Mouse (Mus musculus): ENCODE results near the gene Rfx8.
"Not testable (repeated sequence)": the region's sequence is repeated elsewhere in the genome, so short reads cannot be mapped to it uniquely, and the experiment has no call there.

The Rfx8 gene

GRCm38 (mm10) chr1:39694756-39695155, 26.0 kb downstream of the Rfx8 start:
- DNase-seq (ENCODE audit: low read depth, low spot score), result no peak

- no peak for DNase-seq (ENCODE audit: low read depth, low spot score)
These were observed 28.8 kb downstream of the Rfx8 start for GRCm38 (mm10) chr1:39691974-39692373.

- no peak for DNase-seq (ENCODE audit: low read depth, low spot score)
These were observed 29.7 kb downstream of the Rfx8 start for GRCm38 (mm10) chr1:39691061-39691460.

DNA sequence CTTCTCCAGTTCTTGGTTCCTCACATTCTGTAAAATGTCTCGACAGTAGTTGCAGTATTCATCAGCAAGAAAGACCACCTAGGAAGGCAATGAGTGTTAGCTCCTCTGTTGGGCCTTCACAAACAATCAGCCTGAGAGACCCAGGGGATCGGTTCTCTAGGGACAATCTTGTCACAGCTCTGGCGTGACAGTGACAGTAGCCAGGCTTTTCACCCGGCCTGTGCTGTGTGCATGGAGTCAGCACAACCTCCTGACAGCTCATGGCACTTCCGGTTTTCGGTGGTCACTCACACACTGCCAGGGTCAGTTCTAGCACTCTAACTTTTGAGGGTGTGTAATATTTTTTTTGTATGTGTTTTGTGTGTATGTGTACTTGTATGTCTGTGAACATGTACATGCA, 32.2 kb downstream of the Rfx8 start:
- no peak for DNase-seq (ENCODE audit: low read depth, low spot score)

- DNase-seq (ENCODE audit: low read depth, low spot score), result no peak
These were observed 33.5 kb downstream of the Rfx8 start for GRCm38 (mm10) chr1:39687279-39687678.

DNA sequence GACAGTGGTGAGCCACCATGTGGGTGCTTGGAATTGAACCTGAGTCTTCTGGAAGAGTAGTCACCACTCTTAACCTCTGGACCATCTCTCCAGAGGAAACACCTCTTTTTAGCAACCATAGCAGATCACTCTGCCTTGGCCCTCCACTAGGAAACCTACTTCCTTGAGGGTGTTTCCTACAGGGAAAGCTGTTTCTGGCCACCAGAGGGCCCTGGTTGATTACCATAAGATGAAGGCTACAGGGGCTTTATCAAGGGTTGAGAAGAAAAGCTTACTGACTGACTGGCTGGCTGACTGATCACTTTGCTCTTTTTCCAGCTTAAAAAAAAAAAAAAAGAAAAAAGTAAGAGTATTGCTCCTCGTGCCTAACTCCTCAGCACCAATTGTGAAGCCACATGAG, 35.0 kb downstream of the Rfx8 start:
- DNase-seq (ENCODE audit: low read depth, low spot score), result peak; percentile 78

GRCm38 (mm10) chr1:39681638-39682037, 39.2 kb downstream of the Rfx8 start:
- DNase-seq (ENCODE audit: low read depth, low spot score), result no peak

DNA sequence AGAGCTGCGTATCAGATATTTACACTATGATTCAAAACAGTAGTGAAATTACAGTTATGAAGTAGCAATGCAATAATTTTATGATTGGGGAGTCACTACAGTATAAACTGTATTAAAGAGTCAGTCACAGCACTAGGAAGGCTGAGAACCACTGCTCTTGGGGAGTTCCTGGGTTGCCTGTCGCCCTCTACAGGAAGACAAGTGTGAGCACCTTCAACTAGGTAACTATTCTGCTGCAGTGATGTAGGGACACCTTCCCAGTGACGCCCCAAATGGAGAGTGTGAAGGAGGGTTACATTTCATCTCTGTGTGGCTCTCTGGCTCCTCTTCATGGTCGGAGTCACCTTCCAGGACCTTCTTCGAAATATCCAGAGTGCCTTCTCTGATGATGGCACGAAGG, 40.3 kb downstream of the Rfx8 start:
- no peak for DNase-seq (ENCODE audit: low read depth, low spot score)

DNA sequence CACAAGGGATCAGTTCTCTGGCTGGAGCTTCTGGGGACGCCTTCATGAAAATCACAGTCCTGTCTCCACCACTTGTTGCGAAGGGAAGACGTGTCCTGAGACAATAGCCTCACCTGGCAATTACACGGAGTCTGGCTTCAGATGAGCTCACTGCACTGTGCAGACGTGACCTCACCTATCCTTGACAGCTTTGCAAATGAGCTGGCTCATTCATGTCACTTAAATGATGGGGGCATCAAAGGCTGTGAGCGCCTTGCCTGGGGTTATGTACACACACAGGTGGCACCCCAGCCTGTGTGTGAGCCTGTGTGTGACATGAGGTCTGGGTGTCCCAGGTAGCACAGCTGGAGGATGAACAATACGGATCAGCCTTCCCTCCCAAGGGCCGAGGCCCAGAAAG, 41.9 kb downstream of the Rfx8 start:
- DNase-seq (ENCODE audit: low read depth, low spot score), result no peak

GRCm38 (mm10) chr1:39676221-39676876, 44.4 kb downstream of the Rfx8 start:
- no peak for DNase-seq (ENCODE audit: low read depth, low spot score)

- DNase-seq (ENCODE audit: low read depth, low spot score), result no peak
These were observed 48.3 kb downstream of the Rfx8 start for GRCm38 (mm10) chr1:39672362-39673105.

DNA sequence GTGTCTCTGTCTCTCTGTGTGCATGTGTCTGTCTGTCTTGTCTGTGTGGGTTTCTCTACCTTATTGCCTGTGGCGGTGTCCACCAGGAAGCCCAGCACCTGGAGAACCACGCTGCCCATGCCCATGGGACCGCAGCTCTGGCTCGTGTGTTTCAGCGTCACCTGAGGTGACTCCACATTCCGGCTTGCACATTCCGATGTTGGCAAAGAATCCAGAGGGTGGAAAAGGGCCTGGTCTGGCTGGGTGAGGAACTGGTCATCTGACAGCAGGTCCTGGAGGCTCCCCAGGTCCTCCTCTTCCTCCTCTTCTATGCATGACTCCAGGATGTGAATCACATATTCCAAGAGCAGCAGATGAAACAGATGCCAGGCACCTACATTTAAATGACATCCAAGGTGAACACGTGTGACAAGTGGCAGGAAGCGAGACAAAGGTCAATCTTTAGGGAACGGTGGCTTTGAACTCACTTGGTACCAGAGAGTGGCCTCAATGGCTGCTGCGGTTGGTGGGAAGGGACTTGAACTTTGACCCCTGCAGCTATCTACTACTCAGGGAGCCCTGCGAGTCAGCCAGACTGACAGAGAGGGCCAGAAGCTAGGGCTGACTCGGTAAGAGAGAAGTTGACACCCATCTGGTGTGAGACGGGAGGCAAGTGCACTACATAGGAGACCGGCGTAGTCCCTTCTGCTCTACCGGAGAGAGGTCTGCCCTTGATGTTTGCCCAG, 50.4 kb downstream of the Rfx8 start:
- peak; percentile 22 for DNase-seq (ENCODE audit: low read depth, low spot score)

- DNase-seq (ENCODE audit: low read depth, low spot score), result no peak
These were observed 54.0 kb downstream of the Rfx8 start for GRCm38 (mm10) chr1:39666751-39667252.

GRCm38 (mm10) chr1:39664039-39664625, 56.7 kb downstream of the Rfx8 start:
- DNase-seq (ENCODE audit: low read depth, low spot score), result no peak

DNA sequence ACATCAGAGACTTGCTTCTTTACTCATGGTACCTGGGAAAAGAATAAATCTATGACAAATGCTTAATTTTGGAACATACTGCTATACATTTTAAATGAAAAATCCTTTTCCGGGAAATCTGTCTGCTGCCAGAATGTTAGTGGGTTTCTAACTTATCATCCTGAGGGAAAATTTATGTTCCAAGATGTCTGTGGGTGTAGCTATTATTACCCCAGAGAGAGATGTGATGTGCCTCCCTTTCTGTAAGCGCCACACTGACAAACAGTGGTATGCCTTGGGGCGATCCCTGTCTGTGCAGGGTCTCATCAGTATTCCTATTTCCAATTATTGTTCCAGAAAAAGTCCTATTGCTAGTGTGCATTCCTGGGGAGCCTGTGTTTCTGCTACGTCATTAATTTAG, 57.7 kb downstream of the Rfx8 start:
- no peak for DNase-seq (ENCODE audit: low read depth, low spot score)

DNA sequence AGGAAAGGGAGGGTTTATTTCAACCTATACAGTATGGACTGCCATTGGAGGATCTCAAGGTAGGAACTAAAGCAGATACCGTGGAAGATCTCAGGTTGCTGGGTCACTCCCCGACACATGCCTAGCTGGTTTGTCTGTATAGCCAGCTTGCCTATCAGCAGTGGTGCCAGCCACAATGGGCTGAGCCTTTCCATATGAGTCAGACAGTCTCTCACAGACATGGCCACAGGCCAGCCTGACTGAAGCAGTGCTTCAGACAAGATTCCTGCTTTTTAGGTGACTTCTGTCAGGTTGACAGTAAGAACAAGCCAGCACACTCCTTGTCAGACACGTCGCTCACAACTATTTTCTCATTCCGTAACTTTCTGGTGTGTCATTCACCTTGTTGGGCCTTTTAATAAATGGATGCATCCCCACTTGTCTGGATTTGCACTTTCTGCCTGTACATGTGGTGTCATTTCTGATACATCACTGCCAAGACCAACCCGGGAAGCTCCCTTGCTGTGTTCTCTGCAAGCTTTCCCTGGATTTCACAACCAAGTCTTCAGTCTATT, 63.7 kb downstream of the Rfx8 start:
- DNase-seq (ENCODE audit: low read depth, low spot score), result no peak

GRCm38 (mm10) chr1:39654901-39655300, 65.9 kb downstream of the Rfx8 start:
- DNase-seq (ENCODE audit: low read depth, low spot score), result not testable (repeated sequence)

DNA sequence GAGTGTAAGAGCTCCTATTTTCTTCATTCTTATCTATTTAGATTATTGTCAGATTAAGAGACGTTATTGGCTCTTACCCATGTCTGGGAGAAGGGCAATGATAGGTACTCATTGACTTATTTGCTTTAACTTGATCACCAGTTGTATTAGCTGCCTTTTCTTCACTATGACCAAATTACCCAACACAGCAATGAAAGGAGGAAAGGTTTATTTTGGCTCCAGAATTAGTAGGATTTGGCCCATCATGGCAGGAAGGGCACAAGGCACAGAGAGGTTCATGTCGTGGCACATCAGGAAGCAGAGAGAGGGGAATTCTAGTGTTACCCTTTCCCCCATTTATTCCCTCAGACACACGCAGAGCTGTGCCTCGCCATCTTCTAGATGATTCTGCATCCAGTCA, 67.8 kb downstream of the Rfx8 start:
- no peak for DNase-seq (ENCODE audit: low read depth, low spot score)

- no peak for DNase-seq (ENCODE audit: low read depth, low spot score)
These were observed 69.6 kb downstream of the Rfx8 start, which contains the start of gene Creg2 for GRCm38 (mm10) chr1:39651241-39651548. Creg2 (minus strand) TSS chr1:39651474.

GRCm38 (mm10) chr1:39650435-39651240, 70.2 kb downstream of the Rfx8 start:
- DNase-seq (ENCODE audit: low read depth, low spot score), result peak; percentile 79

All from mesoderm, embryonic 11.5 days (tissue).